Mouse (Mus musculus): ENCODE data around the gene Tle2. TPM values are rescaled to one million over a fixed set of nuclear protein-coding genes. Genes with fewer than 3 reads are reported as not detected.

The Tle2 gene
- polyA plus RNA-seq, 1 experiment from 2014 or later, result 54.8 TPM

DNA sequence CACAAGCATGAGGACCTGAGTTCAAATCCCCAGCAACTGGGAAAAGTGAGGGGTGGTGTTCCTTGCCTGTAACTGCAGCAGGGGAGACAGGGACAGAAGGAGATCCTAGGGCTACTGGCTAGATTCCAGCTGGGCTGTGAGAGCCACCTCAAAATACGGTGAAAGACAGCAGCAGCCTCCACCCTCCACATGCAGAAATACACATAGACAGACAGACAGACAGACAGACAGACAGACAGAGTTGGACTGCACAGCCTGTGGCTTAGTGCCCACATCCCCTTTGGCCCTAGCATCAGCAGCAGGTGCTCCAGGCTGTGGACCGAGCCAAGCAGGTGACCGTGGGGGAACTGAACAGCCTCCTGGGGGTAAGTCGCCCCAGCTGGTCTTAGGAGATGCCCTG is 5.6 kb downstream of the Tle2 start:
- WGBS, result 65% methylated on average over 4 of the region's 4 CpGs
- H3K27ac ChIP-seq (ENCODE audit: low read length), result no peak overlapping the region
- H3K9ac ChIP-seq (ENCODE audit: low read depth, low read length), result no peak overlapping the region
- no peaks in the 10 kb centered on the region for H3K9me3 ChIP-seq (replicated peaks; ENCODE audit: control insufficient read depth, low read length, poor library complexity, severe bottlenecking)
- peaks cover 10% of the 10 kb centered on the region for H3K4me1 ChIP-seq (ENCODE audit: control insufficient read depth, insufficient read depth, low read length)
- H3K27me3 ChIP-seq (ENCODE audit: control insufficient read depth, insufficient read depth, low read depth, low read length), result peaks cover 22% of the 10 kb centered on the region
- ATAC-seq, result no peak
- no peaks in the 10 kb centered on the region for H3K36me3 ChIP-seq (ENCODE audit: control insufficient read depth, insufficient read depth, low read length)
- H3K4me2 ChIP-seq (ENCODE audit: low read length), result no peak overlapping the region
- H3K4me3 ChIP-seq (ENCODE audit: low read depth, low read length), result no peak overlapping the region

DNA sequence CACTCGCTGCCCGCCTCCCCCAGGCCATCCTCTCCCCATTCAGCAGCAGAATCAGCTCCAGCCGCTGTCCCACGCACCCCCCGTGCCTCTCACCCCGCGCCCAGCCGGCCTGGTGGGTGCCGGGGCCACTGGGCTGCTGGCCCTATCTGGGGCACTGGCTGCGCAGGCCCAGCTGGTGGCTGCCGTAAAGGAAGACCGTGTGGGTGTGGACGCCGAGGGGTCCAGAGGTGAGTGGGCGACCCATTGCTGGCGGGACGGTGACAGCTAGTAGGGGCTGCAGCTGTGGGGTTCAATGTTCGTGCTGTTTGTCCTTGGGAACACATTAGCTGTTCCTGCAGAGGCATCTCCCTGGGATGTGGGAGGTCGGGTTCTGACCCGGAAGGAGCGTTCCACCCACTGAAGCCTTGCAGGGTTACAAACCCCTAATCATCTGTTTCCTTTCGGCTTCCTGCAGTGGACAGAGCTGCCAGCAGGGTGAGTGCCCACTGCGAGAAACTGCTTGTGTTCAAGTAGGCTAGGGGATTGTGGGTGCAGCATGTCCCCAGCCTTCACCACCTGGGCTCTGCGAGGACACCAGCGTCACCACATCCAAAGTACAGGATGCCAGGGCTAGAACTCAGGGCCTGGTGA is 6.2 kb downstream of the Tle2 start:
- Histone ChIP-seq H3K27ac (ENCODE audit: low read length) (no peak overlapping the region), H3K9ac (ENCODE audit: low read depth, low read length) (no peak overlapping the region), H3K9me3 (replicated peaks; ENCODE audit: control insufficient read depth, low read length, poor library complexity, severe bottlenecking) (no peaks in the 10 kb centered on the region), H3K4me3 (ENCODE audit: low read depth, low read length) (no peak overlapping the region), H3K4me1 (ENCODE audit: control insufficient read depth, insufficient read depth, low read length) (peaks cover 6% of the 10 kb centered on the region), H3K27me3 (ENCODE audit: control insufficient read depth, insufficient read depth, low read depth, low read length) (peaks cover 22% of the 10 kb centered on the region), H3K36me3 (ENCODE audit: control insufficient read depth, insufficient read depth, low read length) (no peaks in the 10 kb centered on the region), H3K4me2 (ENCODE audit: low read length) (no peak overlapping the region)
- 59% methylated on average over 25 of the region's 25 CpGs for WGBS
- ATAC-seq, result no peak

DNA sequence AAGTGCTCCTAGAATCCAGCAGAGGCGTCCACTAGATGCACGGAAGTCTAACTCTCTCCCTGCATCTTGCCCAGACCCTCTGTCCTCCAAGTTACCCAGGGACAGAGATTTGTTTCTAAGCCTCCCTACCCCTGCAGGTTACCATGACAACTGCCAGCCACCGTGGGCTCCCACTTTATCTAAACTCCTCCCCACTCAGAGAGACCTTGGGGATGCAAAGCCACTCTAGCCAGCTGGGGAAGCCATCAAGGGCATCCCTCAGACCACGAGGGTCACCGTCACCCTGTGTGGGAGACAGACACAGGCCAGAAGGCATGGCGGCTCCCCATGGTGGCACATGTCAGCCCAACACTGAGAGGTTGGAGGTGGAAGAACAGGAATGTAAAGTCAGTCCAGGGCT is 9.0 kb downstream of the Tle2 start:
- no peak overlapping the region for H3K27ac ChIP-seq (ENCODE audit: low read length)
- H3K4me2 ChIP-seq (ENCODE audit: low read length), result no peak overlapping the region
- no peak overlapping the region for H3K4me3 ChIP-seq (ENCODE audit: low read depth, low read length)
- H3K9me3 ChIP-seq (replicated peaks; ENCODE audit: control insufficient read depth, low read length, poor library complexity, severe bottlenecking), result no peaks in the 10 kb centered on the region
- 32% methylated on average over 6 of the region's 6 CpGs for WGBS
- no peaks in the 10 kb centered on the region for H3K4me1 ChIP-seq (ENCODE audit: control insufficient read depth, insufficient read depth, low read length)
- H3K9ac ChIP-seq (ENCODE audit: low read depth, low read length), result no peak overlapping the region
- ATAC-seq, result no peak
- 0 out of 2 replicates have a peak, but pooled peaks cover 4% of the 10 kb centered on the region for H3K36me3 ChIP-seq (ENCODE audit: control insufficient read depth, insufficient read depth, low read length)
- H3K27me3 ChIP-seq (ENCODE audit: control insufficient read depth, insufficient read depth, low read depth, low read length), result peaks cover 21% of the 10 kb centered on the region; the same call in 1 of the 2 replicates

DNA sequence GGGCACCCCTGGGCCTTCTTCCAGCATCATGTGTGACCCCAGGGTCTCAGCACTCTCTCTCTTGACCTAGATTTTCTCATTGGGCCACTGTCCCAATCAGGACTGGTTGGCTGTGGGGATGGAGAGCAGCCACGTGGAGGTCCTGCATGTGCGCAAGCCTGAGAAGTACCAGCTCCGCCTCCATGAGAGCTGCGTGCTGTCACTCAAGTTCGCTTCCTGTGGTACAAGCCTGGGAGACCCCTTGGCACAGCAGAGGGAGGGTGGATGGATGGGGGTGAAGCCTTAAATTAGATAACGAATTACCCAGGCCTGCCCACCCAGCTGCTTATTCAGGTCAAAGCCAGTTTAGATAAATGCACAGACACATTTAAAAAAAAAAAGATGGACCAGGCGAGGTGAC is 14.4 kb downstream of the Tle2 start:
- Histone ChIP-seq H3K36me3 (ENCODE audit: control insufficient read depth, insufficient read depth, low read length) (0 out of 2 replicates have a peak, but pooled peaks cover 4% of the 10 kb centered on the region), H3K9me3 (replicated peaks; ENCODE audit: control insufficient read depth, low read length, poor library complexity, severe bottlenecking) (no peaks in the 10 kb centered on the region), H3K4me1 (ENCODE audit: control insufficient read depth, insufficient read depth, low read length) (no peaks in the 10 kb centered on the region), H3K27ac (ENCODE audit: low read length) (no peak overlapping the region), H3K4me2 (ENCODE audit: low read length) (no peak overlapping the region), H3K4me3 (ENCODE audit: low read depth, low read length) (no peak overlapping the region), H3K9ac (ENCODE audit: low read depth, low read length) (no peak overlapping the region), H3K27me3 (ENCODE audit: control insufficient read depth, insufficient read depth, low read depth, low read length) (peaks cover 26% of the 10 kb centered on the region)
- 73% methylated on average over 7 of the region's 7 CpGs for WGBS
- ATAC-seq, result no peak

DNA sequence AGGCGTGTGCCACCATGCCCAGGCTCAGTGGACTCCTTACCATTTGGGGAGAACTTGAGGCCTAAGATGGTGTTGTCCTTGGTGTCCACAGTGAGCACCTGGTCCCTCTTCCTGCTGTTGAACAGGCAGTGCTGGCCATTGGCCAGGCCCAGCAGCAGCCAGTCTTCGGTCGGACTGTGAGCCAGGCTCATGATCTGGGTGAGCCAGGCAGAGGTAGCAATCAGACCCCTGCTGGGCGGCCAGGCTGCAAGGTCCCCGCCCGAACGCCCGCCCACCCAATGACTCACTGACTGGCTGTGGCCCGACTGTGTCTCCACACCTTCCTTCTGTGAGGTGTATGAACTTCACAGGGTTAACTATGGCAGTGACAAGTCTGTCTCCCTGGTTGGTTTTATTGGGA is 17.5 kb downstream of the Tle2 start:
- Histone ChIP-seq H3K4me1 (ENCODE audit: control insufficient read depth, insufficient read depth, low read length) (peaks cover 16% of the 10 kb centered on the region), H3K4me2 (ENCODE audit: low read length) (no peak overlapping the region), H3K27me3 (ENCODE audit: control insufficient read depth, insufficient read depth, low read depth, low read length) (peaks cover 33% of the 10 kb centered on the region), H3K9me3 (replicated peaks; ENCODE audit: control insufficient read depth, low read length, poor library complexity, severe bottlenecking) (no peaks in the 10 kb centered on the region), H3K4me3 (ENCODE audit: low read depth, low read length) (no peak overlapping the region), H3K36me3 (ENCODE audit: control insufficient read depth, insufficient read depth, low read length) (0 out of 2 replicates have a peak, but pooled peaks cover 4% of the 10 kb centered on the region), H3K27ac (ENCODE audit: low read length) (no peak overlapping the region), H3K9ac (ENCODE audit: low read depth, low read length) (no peak overlapping the region)
- WGBS, result 86% methylated on average over 8 of the region's 9 CpGs
- ATAC-seq, result no peak

DNA sequence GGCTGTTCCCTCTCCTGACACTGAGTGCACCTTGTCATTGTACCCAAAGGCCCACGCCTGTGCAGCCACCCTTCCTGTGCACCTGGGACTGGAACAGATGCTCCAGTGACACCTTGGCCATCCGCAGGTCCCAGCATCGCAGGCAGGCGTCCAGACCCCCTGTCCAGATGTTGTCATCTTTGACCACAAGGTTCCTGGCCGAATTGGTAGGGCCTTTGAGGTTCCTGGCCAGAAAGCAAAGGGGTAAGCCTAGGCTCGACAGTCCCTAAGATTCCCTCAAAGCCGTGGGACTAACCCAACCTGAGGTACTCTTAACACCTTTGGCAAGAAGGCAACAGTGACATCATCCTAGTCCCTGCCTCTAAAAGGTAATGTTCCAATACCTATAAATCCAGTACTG is 18.3 kb downstream of the Tle2 start:
- 84% methylated on average over 7 of the region's 7 CpGs for WGBS
- Histone ChIP-seq H3K4me2 (ENCODE audit: low read length) (no peak overlapping the region), H3K9me3 (replicated peaks; ENCODE audit: control insufficient read depth, low read length, poor library complexity, severe bottlenecking) (no peaks in the 10 kb centered on the region), H3K4me3 (ENCODE audit: low read depth, low read length) (no peak overlapping the region), H3K9ac (ENCODE audit: low read depth, low read length) (no peak overlapping the region), H3K27me3 (ENCODE audit: control insufficient read depth, insufficient read depth, low read depth, low read length) (peaks cover 29% of the 10 kb centered on the region), H3K4me1 (ENCODE audit: control insufficient read depth, insufficient read depth, low read length) (peaks cover 21% of the 10 kb centered on the region), H3K36me3 (ENCODE audit: control insufficient read depth, insufficient read depth, low read length) (0 out of 2 replicates have a peak, but pooled peaks cover 3% of the 10 kb centered on the region), H3K27ac (ENCODE audit: low read length) (no peak overlapping the region)
- no peak for ATAC-seq

DNA sequence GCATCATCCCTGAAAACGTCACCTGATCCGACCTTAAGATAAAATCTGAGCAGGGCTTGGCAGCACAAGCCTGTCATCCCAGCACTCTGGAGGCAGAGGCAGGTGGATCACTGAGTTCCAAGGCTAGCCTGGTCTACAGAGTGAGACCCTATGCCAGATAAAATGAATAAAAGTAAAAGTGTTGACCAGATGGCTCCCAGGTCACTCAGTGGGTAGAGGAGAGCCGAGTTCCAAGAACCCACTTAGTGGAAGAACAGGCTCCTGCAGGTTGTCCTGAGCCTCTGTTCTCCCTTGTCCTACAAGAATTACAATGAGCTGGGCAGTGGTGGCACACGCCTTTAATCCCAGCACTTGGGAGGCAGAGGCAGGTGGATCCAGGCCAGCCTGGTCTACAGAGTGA is 18.9 kb downstream of the Tle2 start:
- Histone ChIP-seq H3K4me3 (ENCODE audit: low read depth, low read length) (no peak overlapping the region), H3K27me3 (ENCODE audit: control insufficient read depth, insufficient read depth, low read depth, low read length) (peaks cover 29% of the 10 kb centered on the region)
- 73% methylated on average over 4 of the region's 4 CpGs for WGBS

DNA sequence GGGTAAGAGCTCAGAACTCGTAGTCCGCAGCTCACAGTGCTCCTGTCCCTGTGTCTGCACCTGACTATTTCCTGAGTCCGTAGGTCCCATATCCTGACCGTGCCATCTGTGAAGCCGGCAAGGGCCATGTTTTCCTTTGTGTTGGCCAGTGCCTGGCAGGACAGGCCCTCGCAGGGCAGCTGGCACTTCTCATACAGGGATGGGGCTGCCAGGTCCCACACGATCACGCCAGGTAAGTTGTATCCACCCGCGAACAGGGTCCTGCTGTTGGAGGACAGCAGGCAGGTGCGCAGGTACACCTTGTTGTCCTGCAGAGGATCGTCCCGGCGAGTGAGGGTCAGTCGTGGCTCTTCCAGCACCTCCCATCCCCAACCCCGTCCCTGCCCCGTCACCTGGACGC is 19.6 kb downstream of the Tle2 start:
- whole genome bisulfite sequencing, result 75% methylated on average over 18 of the region's 18 CpGs
- no peak overlapping the region for H3K4me2 ChIP-seq (ENCODE audit: low read length)
- H3K4me1 ChIP-seq (ENCODE audit: control insufficient read depth, insufficient read depth, low read length), result peaks cover 21% of the 10 kb centered on the region
- H3K36me3 ChIP-seq (ENCODE audit: control insufficient read depth, insufficient read depth, low read length), result no peaks in the 10 kb centered on the region
- no peak for ATAC-seq
- H3K27ac ChIP-seq (ENCODE audit: low read length), result no peak overlapping the region
- no peaks in the 10 kb centered on the region for H3K9me3 ChIP-seq (replicated peaks; ENCODE audit: control insufficient read depth, low read length, poor library complexity, severe bottlenecking)
- no peak overlapping the region for H3K9ac ChIP-seq (ENCODE audit: low read depth, low read length)
- H3K4me3 ChIP-seq (ENCODE audit: low read depth, low read length), result no peak overlapping the region
- peaks cover 29% of the 10 kb centered on the region for H3K27me3 ChIP-seq (ENCODE audit: control insufficient read depth, insufficient read depth, low read depth, low read length)

More for the DNA sequence above, 18.9 kb downstream of the Tle2 start:
- Histone ChIP-seq H3K4me1 (ENCODE audit: control insufficient read depth, insufficient read depth, low read length) (peaks cover 21% of the 10 kb centered on the region), H3K9me3 (replicated peaks; ENCODE audit: control insufficient read depth, low read length, poor library complexity, severe bottlenecking) (no peaks in the 10 kb centered on the region), H3K9ac (ENCODE audit: low read depth, low read length) (no peak overlapping the region), H3K4me2 (ENCODE audit: low read length) (no peak overlapping the region), H3K36me3 (ENCODE audit: control insufficient read depth, insufficient read depth, low read length) (no peaks in the 10 kb centered on the region), H3K27ac (ENCODE audit: low read length) (no peak overlapping the region)
- ATAC-seq, result no peak

DNA sequence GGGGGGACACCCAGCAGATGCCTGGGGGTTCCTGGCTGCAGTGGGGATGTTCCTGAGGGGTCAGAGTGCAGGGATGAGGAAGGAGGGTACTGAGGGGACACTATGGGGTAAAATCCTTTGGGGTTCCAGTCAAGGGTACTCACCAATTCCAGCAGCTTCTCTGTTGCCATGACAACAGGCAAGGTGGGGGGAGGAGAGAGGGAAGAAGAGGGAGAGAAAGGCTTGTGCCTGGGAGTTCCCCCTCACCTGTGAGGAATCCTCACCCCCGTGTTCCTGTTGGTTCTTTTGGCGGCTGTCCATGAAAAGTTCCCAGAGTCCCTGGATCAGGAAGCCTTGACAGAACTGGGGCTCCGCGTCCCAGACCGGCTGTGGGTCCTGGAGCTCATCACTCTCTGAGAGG is 21.2 kb downstream of the Tle2 start:
- Histone ChIP-seq H3K9me3 (replicated peaks; ENCODE audit: control insufficient read depth, low read length, poor library complexity, severe bottlenecking) (no peaks in the 10 kb centered on the region), H3K27ac (ENCODE audit: low read length) (no peak overlapping the region), H3K36me3 (ENCODE audit: control insufficient read depth, insufficient read depth, low read length) (no peaks in the 10 kb centered on the region), H3K9ac (ENCODE audit: low read depth, low read length) (no peak overlapping the region), H3K4me1 (ENCODE audit: control insufficient read depth, insufficient read depth, low read length) (peaks cover 23% of the 10 kb centered on the region), H3K27me3 (ENCODE audit: control insufficient read depth, insufficient read depth, low read depth, low read length) (peaks cover 30% of the 10 kb centered on the region), H3K4me2 (ENCODE audit: low read length) (no peak overlapping the region), H3K4me3 (ENCODE audit: low read depth, low read length) (no peak overlapping the region)
- no peak for ATAC-seq
- WGBS, result 46% methylated on average over 5 of the region's 5 CpGs

All from midbrain, embryonic 16.5 days (tissue).